Mouse (Mus musculus): ENCODE data around the gene 2810408A11Rik. TPM values are rescaled to one million over a fixed set of nuclear protein-coding genes. Genes with fewer than 3 reads are reported as not detected.

Gene 2810408A11Rik
- polyA plus RNA-seq (2012; fragmentation: generic; extraction: Trizol): 3.0 TPM

DNA sequence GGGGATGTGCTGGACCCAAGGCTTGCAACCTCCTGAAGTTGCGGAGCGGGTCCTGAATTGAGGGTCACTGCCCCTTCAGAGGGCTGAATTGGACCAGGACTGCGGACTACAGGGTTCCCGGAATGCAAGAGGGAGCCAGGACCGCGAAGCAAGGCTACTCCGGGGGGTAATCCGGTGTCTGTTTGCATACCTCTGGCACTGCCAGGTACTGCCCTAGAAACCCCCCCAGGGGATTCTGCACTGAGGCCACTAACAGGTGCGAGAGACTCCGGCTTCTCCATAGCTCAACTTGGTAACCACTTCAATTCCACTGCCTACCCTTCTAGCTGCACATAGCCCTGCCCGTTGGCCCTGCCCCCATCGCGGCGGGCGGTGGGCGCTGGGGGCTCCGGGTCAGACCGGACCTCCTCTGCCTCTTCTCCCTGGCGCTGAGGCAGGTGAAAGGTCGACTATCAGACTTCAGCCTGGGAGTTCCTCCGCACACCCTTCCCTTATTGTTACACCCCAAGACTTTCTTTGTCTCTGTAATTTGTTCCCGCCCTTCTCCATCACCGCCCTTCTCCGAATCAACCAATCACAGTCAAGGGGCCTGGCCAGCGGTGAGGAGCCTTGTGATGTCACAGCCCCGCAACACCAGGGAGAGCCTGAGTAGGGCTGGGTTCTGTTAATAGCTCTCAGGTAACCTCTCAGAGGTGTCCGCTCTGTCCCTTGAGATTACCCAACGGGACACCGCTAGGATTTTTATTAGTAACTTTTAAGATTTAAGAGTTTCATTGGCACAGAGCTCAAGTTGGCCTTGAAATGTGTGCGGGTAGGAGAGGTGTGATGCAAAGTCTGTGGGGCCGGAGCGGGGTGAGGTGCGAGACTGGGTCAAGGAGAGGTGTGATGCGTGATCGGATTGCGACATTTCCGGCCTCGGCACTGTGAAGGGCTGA is at the start of gene 2810408A11Rik, which contains the start of gene Neurl4:
Gene 2810408A11Rik, minus strand, starts transcription at position 517 of the 935 bp plus-strand sequence.
Gene Neurl4, plus strand, starts transcription at position 602 of the 935 bp plus-strand sequence.
- no peaks in the 10 kb centered on the region for H3K79me2 ChIP-seq (ENCODE audit: control insufficient read depth, insufficient read depth)
- peak within 1 kb of the TSS; percentile 89 for H3K4me2 ChIP-seq (ENCODE audit: low read depth)
- H3K36me3 ChIP-seq (ENCODE audit: control insufficient read depth, insufficient read depth): peaks cover 11% of the 10 kb centered on the region
- peak within 1 kb of the TSS; percentile 51 for H3ac ChIP-seq (ENCODE audit: control insufficient read depth, insufficient read length)
- TF ChIP-seq MYOD1 (IDR thresholded peaks at IDR 0.05; ENCODE audit: control insufficient read depth in 1 of 3, insufficient read length in 2 of 3, low read depth in 2 of 3): no peak
- peak; percentile 66; the same call in 1 of the 2 replicates for TF ChIP-seq CEBPB (IDR thresholded peaks at IDR 0.05; ENCODE audit: insufficient read depth, poor library complexity, severe bottlenecking)
- peak; percentile 69 for TF ChIP-seq POLR2A (IDR thresholded peaks at IDR 0.05; ENCODE audit: insufficient read length, low read depth)
- peak; percentile 58 for TF ChIP-seq E2F4 (IDR thresholded peaks at IDR 0.05; ENCODE audit: insufficient read depth)
- peak; percentile 93 for TF ChIP-seq POLR2AphosphoS2 (IDR thresholded peaks at IDR 0.05; ENCODE audit: insufficient read length, low read depth)
- no peaks in the 10 kb centered on the region for H3K27me3 ChIP-seq (ENCODE audit: control insufficient read depth, insufficient read depth, insufficient read length)
- H3K4me3 ChIP-seq: peak within 1 kb of the TSS; percentile 85

DNA sequence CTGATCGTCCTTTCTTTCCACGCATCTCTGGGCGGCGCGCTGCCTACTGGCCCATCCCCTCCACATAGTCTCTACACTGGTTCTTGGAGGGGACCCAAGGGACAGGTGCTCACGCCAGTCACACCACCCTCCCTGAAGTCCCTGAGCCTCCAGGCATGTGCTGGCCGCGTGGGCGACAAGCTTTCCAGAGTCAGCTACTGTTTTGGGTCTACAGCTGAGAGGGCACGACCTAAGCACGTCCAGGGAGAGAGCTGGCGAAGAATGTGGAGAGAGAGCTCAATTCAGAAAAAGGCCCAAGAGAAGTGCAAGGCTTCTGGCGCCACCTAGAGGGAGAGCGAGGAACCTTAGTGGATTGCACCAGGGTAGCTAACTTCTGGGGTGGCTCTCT is 48.0 kb upstream of the 2810408A11Rik start:
- Histone ChIP-seq H3K36me3 (ENCODE audit: control insufficient read depth, insufficient read depth) (no peaks in the 10 kb centered on the region), H3K79me2 (ENCODE audit: control insufficient read depth, insufficient read depth) (no peaks in the 10 kb centered on the region), H3ac (ENCODE audit: control insufficient read depth, insufficient read length) (no peak overlapping the region), H3K4me2 (ENCODE audit: low read depth) (peak overlapping the region; percentile 99), H3K4me3 (peak overlapping the region; percentile 30), H3K27me3 (ENCODE audit: control insufficient read depth, insufficient read depth, insufficient read length) (no peaks in the 10 kb centered on the region)
- TF ChIP-seq MYOD1 (IDR thresholded peaks at IDR 0.05; ENCODE audit: control insufficient read depth in 1 of 3, insufficient read length in 2 of 3, low read depth in 2 of 3) (peak; percentile 83 to 98 (median 98)), CEBPB (IDR thresholded peaks at IDR 0.05; ENCODE audit: insufficient read depth, poor library complexity, severe bottlenecking) (no peak), POLR2A (IDR thresholded peaks at IDR 0.05; ENCODE audit: insufficient read length, low read depth) (peak; percentile 13), MYOG (IDR thresholded peaks at IDR 0.05; ENCODE audit: control insufficient read depth in 1 of 3, insufficient read depth in 1 of 3, insufficient read length in 2 of 3, low read depth in 2 of 3) (peak; percentile 28 to 90 (median 40)), TCF3 (IDR thresholded peaks at IDR 0.05; ENCODE audit: insufficient read length, low read depth) (peak; percentile 53)

DNA sequence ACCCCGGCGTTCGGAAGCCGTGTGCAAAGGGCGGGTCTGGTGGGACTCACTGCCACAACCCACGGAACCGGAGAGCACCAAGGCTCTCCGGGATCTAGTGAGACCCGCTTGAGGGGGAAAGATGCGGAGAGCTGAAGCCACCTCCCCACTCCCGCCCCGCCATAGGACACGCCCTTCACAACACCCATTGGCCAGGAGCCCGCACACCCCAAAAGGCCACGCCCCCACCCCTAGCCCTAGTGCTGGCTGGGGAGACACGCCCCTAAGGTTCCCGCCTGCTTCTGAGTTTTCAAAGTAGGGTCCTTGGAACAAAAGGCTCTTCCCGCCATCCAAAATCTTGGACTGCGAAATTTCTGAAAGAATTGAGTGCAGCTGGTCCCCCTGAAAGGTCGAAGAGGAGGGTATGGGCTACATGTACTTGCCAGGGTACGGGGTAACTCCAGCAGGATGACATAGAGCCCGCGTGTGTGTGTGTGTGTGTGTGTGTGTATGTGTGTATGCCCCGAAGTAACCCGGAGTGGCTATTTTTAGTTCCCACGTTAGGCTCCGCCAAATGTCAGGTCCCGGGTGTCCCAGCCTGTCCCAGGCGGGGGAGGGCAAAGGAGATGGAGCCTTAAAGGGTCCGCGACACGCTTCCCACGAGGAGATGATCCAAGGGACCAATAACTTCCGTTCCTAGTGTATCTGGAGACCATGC is 47.4 kb upstream of the 2810408A11Rik start, which contains the start of gene Slc2a4:
Gene Slc2a4, minus strand, starts transcription at position 123 of the 697 bp plus-strand sequence.
- Histone ChIP-seq H3K4me3 (peak within 1 kb of the TSS; percentile 30), H3ac (ENCODE audit: control insufficient read depth, insufficient read length) (no peak within 1 kb of the TSS), H3K27me3 (ENCODE audit: control insufficient read depth, insufficient read depth, insufficient read length) (no peaks in the 10 kb centered on the region), H3K4me2 (ENCODE audit: low read depth) (peak within 1 kb of the TSS; percentile 99), H3K36me3 (ENCODE audit: control insufficient read depth, insufficient read depth) (no peaks in the 10 kb centered on the region), H3K79me2 (ENCODE audit: control insufficient read depth, insufficient read depth) (no peaks in the 10 kb centered on the region)
- peak; percentile 31 for TF ChIP-seq POLR2AphosphoS2 (IDR thresholded peaks at IDR 0.05; ENCODE audit: insufficient read length, low read depth)
- peak; percentile 58 for TF ChIP-seq POLR2A (IDR thresholded peaks at IDR 0.05; ENCODE audit: insufficient read length, low read depth)
- no peak for TF ChIP-seq MYOD1 (IDR thresholded peaks at IDR 0.05; ENCODE audit: control insufficient read depth in 1 of 3, insufficient read length in 2 of 3, low read depth in 2 of 3)
- TF ChIP-seq SRF (IDR thresholded peaks at IDR 0.05; ENCODE audit: control insufficient read depth, insufficient read length, low read depth): no peak
- TF ChIP-seq CEBPB (IDR thresholded peaks at IDR 0.05; ENCODE audit: insufficient read depth, poor library complexity, severe bottlenecking): no peak

DNA sequence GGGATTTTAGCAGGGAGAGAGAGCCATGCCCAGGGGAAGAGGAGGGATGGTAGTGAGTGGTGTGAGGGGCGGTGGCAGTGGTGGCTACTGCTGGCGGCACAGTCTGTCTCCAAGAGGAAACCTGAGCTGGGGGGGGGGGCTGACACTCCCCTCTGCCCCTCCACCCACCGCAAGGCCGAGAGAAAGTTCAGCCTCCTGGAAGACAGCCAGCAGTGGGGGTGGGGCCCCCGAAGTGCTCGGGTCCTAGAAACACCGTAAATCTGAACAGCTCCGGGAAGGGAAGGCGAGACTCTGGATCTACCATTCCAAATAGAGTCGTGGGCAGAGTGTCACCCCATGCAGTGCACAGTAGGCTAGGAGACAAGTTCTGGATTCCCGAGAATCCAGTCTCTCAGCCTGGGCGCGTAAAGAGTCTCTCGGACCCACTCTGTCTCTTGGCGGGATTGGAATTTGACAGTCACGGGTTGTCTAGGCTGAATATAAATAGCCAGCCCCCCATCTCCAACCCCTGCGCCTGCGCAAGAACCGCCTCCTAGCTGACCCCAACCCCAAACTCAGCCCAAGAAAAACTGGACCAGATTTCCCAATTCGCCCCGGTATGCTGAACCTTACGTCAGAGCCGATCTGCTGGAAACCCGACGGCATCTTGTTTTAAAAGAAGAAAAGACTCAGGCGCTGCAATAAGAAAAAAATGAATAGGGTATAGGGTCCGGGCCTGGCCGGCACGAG is 46.7 kb upstream of the 2810408A11Rik start:
- Histone ChIP-seq H3K79me2 (ENCODE audit: control insufficient read depth, insufficient read depth) (no peaks in the 10 kb centered on the region), H3K4me2 (ENCODE audit: low read depth) (peak overlapping the region; percentile 99), H3ac (ENCODE audit: control insufficient read depth, insufficient read length) (no peak overlapping the region), H3K4me3 (peak overlapping the region; percentile 30), H3K27me3 (ENCODE audit: control insufficient read depth, insufficient read depth, insufficient read length) (no peaks in the 10 kb centered on the region), H3K36me3 (ENCODE audit: control insufficient read depth, insufficient read depth) (no peaks in the 10 kb centered on the region)
- TF ChIP-seq USF1 (IDR thresholded peaks at IDR 0.05; ENCODE audit: low read depth): no peak
- no peak for TF ChIP-seq POLR2AphosphoS2 (IDR thresholded peaks at IDR 0.05; ENCODE audit: insufficient read length, low read depth)

DNA sequence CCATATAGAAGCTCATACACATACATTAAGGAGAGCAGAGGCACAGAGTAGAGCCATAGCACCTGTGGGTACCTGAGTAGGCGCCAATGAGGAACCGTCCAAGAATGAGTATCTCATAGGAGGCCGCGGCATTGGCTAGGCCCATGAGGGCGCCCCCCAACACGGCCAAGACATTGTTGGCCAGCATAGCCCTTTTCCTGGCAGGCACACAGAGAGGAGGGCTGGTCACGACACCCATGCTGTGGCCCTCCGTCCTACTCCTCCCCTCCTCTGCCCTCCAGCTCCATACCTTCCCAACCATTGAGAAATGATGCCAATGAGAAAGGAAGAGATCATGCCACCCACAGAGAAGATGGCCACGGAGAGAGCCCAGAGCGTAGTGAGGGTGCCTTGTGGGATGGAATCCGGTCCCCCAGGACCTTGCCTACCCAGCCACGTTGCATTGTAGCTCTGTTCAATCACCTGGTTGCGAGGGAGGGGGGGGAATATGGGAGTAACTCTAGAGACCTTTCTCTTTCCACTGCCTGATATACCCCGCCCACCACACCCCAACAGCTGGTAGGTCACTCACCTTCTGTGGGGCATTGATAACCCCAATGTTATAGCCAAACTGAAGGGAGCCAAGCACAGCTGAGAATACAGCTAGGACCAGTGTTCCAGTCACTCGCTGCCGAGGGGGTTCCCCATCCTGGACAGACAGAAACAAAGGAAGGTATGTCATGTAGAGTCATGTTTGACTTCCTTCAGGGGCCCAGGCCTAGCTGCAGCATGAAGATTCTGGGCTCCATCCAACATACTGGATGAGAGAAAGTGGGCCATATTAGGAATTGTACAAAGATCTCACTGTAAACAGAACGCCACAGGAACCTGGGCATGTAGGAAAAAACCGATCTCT is 45.5 kb upstream of the 2810408A11Rik start:
- Histone ChIP-seq H3K27me3 (ENCODE audit: control insufficient read depth, insufficient read depth, insufficient read length) (no peaks in the 10 kb centered on the region), H3ac (ENCODE audit: control insufficient read depth, insufficient read length) (no peak overlapping the region), H3K4me3 (no peak overlapping the region), H3K4me2 (ENCODE audit: low read depth) (no peak overlapping the region), H3K36me3 (ENCODE audit: control insufficient read depth, insufficient read depth) (no peaks in the 10 kb centered on the region), H3K79me2 (ENCODE audit: control insufficient read depth, insufficient read depth) (no peaks in the 10 kb centered on the region)
- no peak for TF ChIP-seq SRF (IDR thresholded peaks at IDR 0.05; ENCODE audit: control insufficient read depth, insufficient read length, low read depth)
- TF ChIP-seq POLR2AphosphoS2 (IDR thresholded peaks at IDR 0.05; ENCODE audit: insufficient read length, low read depth): no peak
- TF ChIP-seq MAX (IDR thresholded peaks at IDR 0.05; ENCODE audit: low read depth): no peak
- no peak for TF ChIP-seq MYOG (IDR thresholded peaks at IDR 0.05; ENCODE audit: control insufficient read depth in 1 of 3, insufficient read depth in 1 of 3, insufficient read length in 2 of 3, low read depth in 2 of 3)
- no peak for TF ChIP-seq MYOD1 (IDR thresholded peaks at IDR 0.05; ENCODE audit: control insufficient read depth in 1 of 3, insufficient read length in 2 of 3, low read depth in 2 of 3)
- no peak for TF ChIP-seq CEBPB (IDR thresholded peaks at IDR 0.05; ENCODE audit: insufficient read depth, poor library complexity, severe bottlenecking)
- TF ChIP-seq E2F4 (IDR thresholded peaks at IDR 0.05; ENCODE audit: insufficient read depth): no peak
- TF ChIP-seq USF1 (IDR thresholded peaks at IDR 0.05; ENCODE audit: low read depth): no peak
- no peak for TF ChIP-seq REST (IDR thresholded peaks at IDR 0.05; ENCODE audit: insufficient read depth, insufficient read length)
- TF ChIP-seq TCF3 (IDR thresholded peaks at IDR 0.05; ENCODE audit: insufficient read length, low read depth): no peak
- no peak for TF ChIP-seq POLR2A (IDR thresholded peaks at IDR 0.05; ENCODE audit: insufficient read length, low read depth)
- TF ChIP-seq TCF12 (IDR thresholded peaks at IDR 0.05; ENCODE audit: insufficient read depth, poor library complexity, severe bottlenecking): no peak
